Mouse (Mus musculus): Measurements from ENCODE around the gene Cpt1c.

The Cpt1c gene

GRCm38 (mm10) chr7:44962831-44963230, 11.8 kb downstream of the Cpt1c start:
- no peak for DNase-seq (ENCODE audit: low spot score in 2 of 2)

DNA sequence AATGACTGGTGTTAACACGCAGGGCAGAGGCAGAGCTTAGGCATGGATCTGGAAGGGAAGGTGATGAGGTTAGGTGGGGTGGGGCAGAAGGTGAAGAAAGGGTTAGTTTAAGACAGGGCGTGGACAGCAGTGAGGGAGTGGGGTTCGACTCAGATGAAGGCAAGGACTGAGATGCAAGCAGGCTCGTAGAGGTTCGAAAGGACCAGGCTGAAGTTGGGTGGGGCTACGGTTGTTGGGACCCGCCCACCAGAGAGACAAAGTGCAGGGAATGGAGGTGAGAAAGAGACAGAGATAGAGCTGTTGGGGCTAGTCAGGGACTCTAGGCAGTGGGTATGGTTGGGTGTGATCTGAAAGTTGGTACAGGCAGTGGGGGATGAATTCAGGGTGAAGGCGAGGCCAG, 12.3 kb downstream of the Cpt1c start:
- no peak for DNase-seq (ENCODE audit: low spot score in 2 of 2)

- no peak for DNase-seq (ENCODE audit: low spot score in 2 of 2)
Observed at GRCm38 (mm10) chr7:44960512-44960910, 14.1 kb downstream of the Cpt1c start.

GRCm38 (mm10) chr7:44959874-44960511, 14.7 kb downstream of the Cpt1c start:
- DNase-seq (ENCODE audit: low spot score in 2 of 2), result peak in 1 of 2 experiments; percentile 48

- no peak for DNase-seq (ENCODE audit: low spot score in 2 of 2)
Observed at GRCm38 (mm10) chr7:44959281-44959680, 15.4 kb downstream of the Cpt1c start.

- no peak for DNase-seq (ENCODE audit: low spot score in 2 of 2)
Observed at GRCm38 (mm10) chr7:44958208-44958607, 16.4 kb downstream of the Cpt1c start.

DNA sequence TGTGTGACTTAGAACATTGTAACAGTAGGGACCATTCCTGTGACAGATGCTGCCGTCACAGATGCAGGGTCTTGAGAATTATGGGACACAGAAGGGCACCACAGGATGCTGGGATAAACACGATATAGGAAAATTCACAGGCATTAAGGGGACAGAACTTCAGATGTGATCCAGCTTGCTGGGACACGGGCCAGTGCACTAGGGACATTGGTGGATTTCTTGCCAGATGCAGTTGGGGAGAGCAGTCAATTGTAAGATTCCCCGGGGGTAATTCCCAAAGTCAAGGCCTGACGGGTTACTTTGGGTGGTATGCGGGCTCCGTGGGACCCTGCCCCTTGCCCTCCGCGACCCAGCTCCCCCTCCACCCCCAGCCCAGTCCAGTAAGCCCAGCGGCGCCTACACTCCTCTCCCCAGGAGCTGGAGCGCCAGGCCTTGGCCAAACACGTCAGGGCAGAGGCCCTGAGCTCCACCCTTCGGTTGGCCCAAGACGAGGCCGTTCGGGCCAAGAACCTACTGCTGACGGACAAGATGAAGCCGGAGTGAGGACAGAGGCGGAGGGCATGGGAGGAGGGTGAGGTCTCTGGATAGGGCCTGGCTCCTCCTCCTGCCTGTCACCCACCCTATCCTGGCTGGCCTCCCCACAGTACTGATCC, 17.3 kb downstream of the Cpt1c start:
- DNase-seq (ENCODE audit: low spot score in 2 of 2), result no peak

DNA sequence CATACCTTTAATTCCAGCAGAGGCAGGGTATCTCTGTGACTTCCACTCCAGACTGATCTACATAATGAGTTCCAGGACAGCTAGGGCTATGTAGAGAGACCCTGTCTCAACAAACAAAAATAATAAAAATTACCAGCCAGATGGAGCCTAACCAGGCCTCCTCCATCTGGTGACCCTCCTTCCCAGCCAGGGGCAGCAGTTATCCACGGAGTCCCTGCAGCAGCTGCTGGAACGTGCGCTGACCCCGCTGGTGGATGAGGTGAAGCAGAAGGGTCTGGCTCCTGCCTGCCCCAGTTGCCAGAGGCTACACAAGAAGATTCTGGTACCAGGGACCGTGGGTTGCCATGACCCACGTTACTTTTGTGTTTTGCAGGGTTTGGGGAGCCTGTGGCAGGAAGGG, 18.4 kb downstream of the Cpt1c start:
- DNase-seq (ENCODE audit: low spot score in 2 of 2), result no peak

- no peak for DNase-seq (ENCODE audit: low spot score in 2 of 2)
Observed at GRCm38 (mm10) chr7:44955628-44956027, 19.0 kb downstream of the Cpt1c start.

DNA sequence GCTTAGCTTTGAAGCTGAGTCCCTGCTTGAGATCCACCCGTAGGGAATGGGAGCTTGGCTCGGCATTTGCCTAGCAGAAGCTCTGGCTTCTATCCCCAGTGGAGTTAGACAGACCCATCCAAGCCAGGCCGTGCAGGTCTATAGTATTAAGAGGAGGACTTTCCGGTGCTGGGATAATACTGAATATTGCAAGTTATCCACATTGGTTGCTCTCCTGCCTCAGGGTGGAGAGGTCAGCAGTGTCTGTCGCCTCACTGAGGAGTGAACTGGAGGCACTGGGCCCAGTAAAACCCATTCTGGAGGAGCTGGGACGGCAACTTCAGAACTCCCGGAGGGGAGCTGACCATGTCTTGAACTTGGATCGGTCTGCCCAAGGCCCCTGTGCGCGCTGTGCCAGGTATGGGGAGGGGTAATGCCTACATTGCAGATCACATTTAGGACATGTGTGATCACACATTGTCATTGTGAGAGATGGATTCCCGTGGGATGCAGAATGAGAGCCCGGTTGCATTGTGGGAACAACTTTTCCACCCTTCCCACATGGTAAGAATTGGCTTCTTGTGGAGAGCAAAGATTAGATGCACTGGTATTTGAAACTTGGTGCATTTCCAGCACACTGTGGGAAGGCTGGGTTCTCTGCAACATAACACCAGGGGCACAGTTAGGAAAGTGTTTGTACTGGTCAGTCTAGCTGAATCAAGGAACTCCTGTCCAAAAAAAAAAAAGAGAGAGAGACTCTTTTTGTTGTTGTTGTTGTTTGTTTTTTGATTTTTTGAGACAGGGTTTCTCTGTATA, 20.4 kb downstream of the Cpt1c start:
- DNase-seq (ENCODE audit: low spot score in 2 of 2), result no peak

GRCm38 (mm10) chr7:44953561-44953960, 21.1 kb downstream of the Cpt1c start:
- DNase-seq (ENCODE audit: low spot score in 2 of 2), result no peak

GRCm38 (mm10) chr7:44952611-44953306, 21.9 kb downstream of the Cpt1c start:
- peak; percentile 54 to 55 for DNase-seq (ENCODE audit: low spot score in 2 of 2)

GRCm38 (mm10) chr7:44951960-44952359, 22.7 kb downstream of the Cpt1c start:
- no peak for DNase-seq (ENCODE audit: low spot score in 2 of 2)

DNA sequence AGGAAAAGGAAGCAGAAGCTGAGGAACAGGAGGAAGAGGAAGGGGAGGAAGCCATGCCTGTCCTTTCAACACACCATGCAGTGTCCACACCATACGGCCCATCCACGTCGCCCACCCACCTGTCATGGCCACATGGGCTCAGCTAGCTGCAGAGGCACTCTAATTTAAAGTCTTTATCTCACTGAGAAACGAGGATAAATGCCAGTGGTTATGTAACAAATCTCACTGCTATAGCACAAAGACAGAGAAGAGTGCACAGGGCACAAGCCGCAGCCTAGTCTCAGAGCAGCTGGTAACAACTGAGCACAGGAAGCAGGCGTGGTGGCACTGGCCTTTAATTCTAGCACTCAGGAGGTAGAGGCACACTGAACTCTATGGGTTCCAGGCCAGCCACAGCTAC, 24.7 kb downstream of the Cpt1c start:
- DNase-seq (ENCODE audit: low spot score in 2 of 2), result no peak

GRCm38 (mm10) chr7:44942904-44943303, 31.7 kb downstream of the Cpt1c start, which contains the start of gene Tsks:
Gene Tsks, plus strand, starts transcription at chr7:44943204.
- no peak for DNase-seq (ENCODE audit: low spot score in 2 of 2)

- DNase-seq (ENCODE audit: low spot score in 2 of 2), result no peak
Observed at GRCm38 (mm10) chr7:44938680-44939079, 36.0 kb downstream of the Cpt1c start.

DNA sequence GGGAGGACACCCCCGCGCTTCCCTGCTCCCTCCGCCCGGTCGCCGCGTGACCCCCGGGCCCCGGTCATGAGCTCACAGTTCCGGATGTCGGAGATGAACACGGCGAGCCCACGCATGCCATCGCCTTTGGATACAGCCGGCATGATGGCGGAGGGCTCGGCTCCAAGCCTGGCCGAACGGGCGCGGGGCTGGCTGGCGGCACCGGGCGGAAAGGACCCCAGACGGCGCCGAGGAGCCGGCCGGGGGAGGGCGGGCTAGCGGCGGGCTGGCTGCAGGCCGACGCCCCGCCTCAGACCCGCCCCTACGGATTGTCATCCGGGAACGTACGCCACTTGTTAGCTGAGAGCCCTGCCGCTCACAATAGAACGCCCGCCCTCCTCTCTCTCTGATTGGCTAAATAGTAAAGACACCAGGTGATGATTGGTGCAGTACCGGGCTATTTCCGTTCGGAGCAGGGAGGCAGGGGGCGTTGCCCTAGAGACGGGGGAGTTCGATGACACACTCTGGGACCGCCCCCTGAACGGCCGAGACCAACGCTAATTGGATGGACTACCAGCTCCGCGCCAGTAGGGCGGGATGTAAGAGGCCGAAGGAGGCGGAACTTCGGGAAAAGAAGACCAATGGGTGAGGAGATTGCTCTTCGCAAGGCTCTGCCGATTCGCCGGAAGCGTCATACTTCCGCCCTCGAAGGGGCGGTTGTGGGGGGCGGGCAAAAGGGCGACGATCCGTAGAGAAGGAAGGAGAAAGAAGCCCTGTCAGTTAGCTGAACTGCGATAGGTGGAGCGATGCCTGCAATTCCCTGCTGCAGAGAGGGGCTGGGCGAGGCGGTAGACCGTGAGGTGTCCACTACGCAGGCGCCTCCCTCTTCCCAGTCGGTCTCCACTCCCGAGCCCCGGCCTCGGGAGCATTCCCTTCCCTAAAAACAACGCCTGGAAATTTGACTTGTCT, 45.2 kb downstream of the Cpt1c start, which contains the start of gene Ap2a1:
Ap2a1 (minus strand) TSS at position 293 of the 948 bp plus-strand sequence.
- DNase-seq (ENCODE audit: low spot score in 2 of 2), result peak; percentile 98 to 99

- no peak for DNase-seq (ENCODE audit: low spot score in 2 of 2)
Observed at GRCm38 (mm10) chr7:44928570-44928969, 46.1 kb downstream of the Cpt1c start.

DNA sequence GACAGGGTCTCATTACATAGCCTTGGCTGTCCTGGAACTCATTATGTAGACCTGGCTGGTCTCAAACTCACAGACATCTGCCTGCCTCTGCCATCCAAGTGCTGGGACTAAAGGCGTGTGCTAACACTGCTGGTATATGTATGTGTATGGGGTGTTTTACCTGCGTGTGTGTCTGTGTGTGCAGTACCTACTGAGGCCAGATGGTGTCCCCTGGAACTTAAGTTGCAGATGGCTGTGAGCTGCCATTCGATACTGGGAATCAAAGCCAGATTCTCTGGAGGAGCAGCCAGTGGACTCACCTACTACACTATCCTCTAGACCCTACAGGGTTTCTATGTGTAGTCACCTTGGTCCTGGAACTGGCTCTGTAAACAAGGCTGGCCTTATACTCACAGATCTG, 49.2 kb downstream of the Cpt1c start:
- no peak for DNase-seq (ENCODE audit: low spot score in 2 of 2)

DNA sequence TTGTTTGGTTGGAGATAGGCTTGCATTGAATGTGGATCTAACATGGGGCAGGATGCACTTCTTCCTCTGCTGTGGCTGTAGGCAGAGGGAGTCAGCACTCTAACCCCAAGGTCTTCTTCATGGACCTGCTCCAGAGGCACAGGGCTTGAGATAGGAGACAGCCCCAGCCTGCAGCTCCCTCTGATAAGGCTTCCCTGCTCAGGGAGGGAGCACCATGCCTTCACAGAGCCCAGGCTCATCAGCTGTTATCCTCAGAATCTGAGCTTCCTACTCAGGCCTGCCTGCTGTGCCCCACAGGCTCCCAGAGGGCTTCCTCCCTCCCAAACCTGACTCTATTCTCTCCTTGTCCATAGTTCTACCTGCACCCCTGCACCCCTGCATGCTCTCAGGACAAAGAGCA, 52.1 kb downstream of the Cpt1c start:
- no peak for DNase-seq (ENCODE audit: low spot score in 2 of 2)

- no peak for DNase-seq (ENCODE audit: low spot score in 2 of 2)
Observed at GRCm38 (mm10) chr7:44919127-44919526, 55.5 kb downstream of the Cpt1c start.
